Mouse (Mus musculus): ENCODE data around the gene Ahcy. TPM values are rescaled to one million over a fixed set of nuclear protein-coding genes. Genes with fewer than 3 reads are reported as not detected.
"Not testable (repeated sequence)": the region's sequence is repeated elsewhere in the genome, so short reads cannot be mapped to it uniquely, and the experiment has no call there.

Gene Ahcy
- total RNA-seq (2022), result 10 to 100 TPM; 13.0 to 14.9 (median 14.1) TPM

- peak; percentile 90 for DNase-seq (ENCODE audit: low spot score)
Measured at GRCm38 (mm10) chr2:155073978-155074765, at the start of gene Ahcy. TSS of gene Ahcy (minus strand) at chr2:155074497.

DNA sequence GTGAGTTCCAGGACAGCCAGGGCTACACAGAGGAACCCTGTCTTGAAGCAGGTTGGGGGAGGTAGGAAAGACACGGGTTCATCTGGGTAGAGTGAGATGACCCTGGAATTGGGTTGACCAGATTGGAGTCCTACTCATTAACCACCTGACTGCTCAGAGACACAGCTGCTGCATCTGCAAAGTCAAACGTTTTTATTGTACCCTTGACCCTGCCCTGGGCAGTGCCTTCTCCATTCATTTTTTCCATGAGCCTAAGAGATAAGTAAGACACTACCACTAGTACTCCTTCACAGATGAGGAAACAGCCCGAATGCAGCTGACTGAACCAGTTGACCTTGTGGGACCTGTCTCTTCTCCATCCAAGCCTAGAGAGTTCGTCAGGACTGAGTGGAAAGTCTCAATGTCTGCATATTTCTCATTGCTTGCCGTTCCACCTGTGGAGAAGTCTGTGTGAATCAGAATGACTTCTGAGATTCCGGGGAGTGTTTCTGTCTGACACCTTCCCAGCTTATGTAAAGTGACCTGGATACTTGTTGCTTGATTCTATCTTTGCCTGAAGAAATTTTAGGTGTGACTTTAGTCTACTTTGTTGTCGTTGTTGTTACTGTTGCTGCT, 41.0 kb upstream of the Ahcy start:
- no peak for DNase-seq (ENCODE audit: low spot score)

GRCm38 (mm10) chr2:155107276-155107675, 33.0 kb upstream of the Ahcy start:
- not testable (repeated sequence) for DNase-seq (ENCODE audit: low spot score)

DNA sequence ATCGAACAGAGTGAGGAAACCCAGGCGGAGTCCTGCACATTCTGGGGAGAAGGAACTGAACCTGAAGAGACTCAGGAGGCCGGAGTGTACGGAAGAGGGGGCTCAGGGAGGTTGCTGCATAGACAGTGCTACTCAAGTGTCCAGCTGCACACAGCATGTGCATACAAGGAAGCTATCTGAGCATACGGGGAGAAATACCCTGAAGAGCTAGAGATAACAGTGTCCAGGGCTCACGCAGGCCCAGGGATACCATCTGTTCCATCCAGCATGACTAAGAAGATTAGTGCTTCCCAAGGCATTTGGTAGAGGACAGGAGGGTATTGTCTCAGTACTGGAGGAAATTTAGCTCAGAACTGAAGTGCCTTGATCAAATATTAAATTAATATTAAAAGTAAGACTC, 29.3 kb upstream of the Ahcy start:
- DNase-seq (ENCODE audit: low spot score), result no peak

GRCm38 (mm10) chr2:155101761-155102181, 27.5 kb upstream of the Ahcy start:
- DNase-seq (ENCODE audit: low spot score), result no peak

- DNase-seq (ENCODE audit: low spot score), result no peak
Measured at GRCm38 (mm10) chr2:155100796-155101259, 26.5 kb upstream of the Ahcy start.

DNA sequence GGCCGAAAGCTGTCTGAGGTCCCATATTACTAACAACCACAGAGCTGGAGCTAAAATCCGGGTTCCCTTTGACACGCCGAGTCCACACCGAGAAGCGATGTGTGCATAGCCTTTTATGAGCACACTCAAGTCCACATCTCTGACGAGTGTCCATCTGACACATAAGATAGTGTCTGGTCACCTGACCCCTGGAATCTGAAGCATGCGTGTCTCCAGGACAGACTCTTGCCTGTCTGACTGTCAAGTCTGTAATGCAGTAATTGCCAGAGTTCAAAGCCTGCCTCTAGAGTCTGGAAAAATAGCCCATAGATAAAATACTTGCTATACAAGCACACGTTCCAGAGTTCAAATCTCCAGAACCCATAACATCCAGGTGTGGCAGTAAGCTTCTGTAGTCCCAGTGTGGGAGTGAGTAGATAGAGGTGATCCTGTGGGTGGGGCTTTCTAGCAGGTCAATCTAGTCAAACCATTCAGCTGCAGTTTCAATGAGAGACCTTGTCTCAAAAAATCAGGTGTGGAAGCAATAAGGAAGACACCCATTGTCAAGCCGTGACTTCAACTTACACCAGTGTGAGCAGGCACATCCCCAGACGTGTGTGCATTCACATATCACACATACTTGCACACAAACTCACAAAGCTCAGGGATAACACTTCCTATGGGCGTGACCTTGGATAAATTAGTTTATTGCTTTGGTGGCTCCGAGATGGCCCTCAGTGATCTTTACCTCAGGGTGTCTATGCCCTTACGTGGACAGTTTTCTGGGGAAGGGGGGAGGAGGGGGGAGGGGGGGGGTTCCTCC, 25.9 kb upstream of the Ahcy start:
- DNase-seq (ENCODE audit: low spot score), result no peak

DNA sequence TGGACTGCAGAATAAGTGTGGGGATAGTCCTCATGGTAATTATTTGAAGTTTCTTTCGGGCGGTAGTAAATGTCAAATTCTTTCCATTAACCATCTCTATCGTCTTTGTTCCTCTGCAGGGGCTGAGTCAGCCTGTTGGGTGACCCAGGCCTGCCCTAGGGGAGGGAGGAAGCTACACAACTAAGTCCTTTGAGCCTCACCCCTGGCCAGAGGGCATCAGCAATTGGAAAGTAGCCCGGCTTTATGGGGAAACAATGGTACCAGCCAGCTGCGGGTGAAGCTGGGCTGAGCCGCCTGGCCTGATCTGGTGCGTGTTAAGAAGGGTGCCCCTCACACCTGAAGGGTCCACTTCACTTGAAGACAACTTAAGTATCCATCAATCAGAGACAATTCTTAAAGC, 25.1 kb upstream of the Ahcy start:
- no peak for DNase-seq (ENCODE audit: low spot score)

- DNase-seq (ENCODE audit: low spot score), result no peak
Measured at GRCm38 (mm10) chr2:155098720-155099380, 24.6 kb upstream of the Ahcy start.

GRCm38 (mm10) chr2:155093418-155093817, 19.1 kb upstream of the Ahcy start:
- DNase-seq (ENCODE audit: low spot score), result no peak

GRCm38 (mm10) chr2:155091743-155092075, 17.4 kb upstream of the Ahcy start:
- DNase-seq (ENCODE audit: low spot score), result no peak

DNA sequence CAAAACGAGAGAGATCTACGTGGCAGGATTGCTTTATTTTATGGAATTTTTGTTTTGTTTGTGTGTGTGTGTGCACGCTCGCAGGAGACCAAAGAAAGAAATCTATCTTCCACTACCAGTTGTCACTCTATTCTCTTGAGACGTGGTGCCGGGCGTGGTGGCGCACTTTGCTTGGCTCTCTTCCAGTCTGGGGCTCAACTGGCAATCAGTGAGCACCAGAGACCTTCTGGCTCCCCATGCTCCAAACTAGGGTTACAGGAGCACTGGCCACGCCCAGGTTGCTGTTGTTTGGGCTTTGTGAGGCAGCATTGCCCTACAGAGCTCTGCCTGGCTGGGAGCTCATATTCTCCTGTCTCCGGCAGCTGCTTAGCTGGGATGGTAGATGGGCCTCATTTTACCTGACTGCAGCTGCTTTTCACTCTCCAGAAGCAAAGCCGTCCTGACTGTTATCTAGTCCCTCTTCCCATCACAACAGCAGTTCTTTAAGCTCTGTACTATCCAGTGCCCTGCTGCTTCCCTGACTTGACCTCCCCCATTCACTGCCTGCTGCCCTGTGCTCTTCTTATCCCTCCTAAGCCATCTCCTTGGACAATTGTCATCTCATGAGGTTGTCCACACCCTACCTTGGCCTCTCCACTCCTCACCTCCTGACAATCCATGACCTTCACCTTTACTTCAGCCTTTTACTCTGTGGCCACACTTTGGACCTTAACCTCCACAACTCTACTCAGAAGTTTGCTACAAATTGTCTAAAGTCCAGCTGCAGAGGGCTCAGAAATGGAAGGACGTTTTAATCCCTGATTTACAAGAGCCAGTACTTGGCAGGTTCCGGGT, 16.8 kb upstream of the Ahcy start:
- DNase-seq (ENCODE audit: low spot score), result no peak

GRCm38 (mm10) chr2:155088264-155088663, 14.0 kb upstream of the Ahcy start:
- no peak for DNase-seq (ENCODE audit: low spot score)

DNA sequence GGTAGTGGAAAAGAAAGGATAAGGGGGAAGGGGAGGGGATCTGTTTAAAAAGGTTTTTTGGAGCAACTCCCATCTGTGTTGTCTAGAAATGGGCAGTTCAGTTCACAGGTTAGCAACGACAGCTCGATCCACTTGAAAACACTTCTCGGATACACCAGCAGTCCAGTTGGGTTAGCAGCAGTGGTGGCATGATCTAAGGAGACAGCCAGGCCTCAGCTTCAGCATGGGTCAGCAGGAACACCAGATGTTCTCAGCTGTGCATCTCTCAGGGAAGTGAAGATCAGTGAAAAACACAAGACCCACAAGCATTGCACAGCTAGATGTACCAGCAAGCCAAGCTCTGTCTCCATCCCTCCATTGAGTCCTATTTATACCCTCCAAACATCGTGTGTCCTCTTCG, 12.0 kb upstream of the Ahcy start:
- DNase-seq (ENCODE audit: low spot score), result no peak

DNA sequence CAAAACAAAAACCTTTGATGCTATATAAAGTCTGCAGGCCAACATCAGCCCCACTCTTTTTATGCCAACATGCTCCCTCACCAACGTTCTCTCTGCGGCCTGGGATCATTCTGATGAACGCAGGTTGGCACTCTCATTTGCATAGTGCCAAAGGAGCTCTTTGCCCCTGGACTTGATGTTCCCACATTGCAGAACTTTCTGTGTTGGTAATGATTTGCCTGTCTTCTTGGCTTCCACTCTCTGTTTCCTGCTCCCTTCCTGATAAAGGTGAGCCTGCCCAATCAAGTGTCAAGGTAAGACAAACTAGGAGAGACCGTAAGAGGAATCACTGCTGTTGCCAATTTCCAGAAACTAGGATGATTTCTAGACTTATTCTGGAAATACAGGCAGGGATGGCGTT, 10.2 kb upstream of the Ahcy start:
- no peak for DNase-seq (ENCODE audit: low spot score)

- DNase-seq (ENCODE audit: low spot score), result peak; percentile 40
Measured at GRCm38 (mm10) chr2:155082121-155082803, 8.0 kb upstream of the Ahcy start.

- no peak for DNase-seq (ENCODE audit: low spot score)
Measured at GRCm38 (mm10) chr2:155081056-155081455, 6.8 kb upstream of the Ahcy start.

GRCm38 (mm10) chr2:155080179-155080530, 5.9 kb upstream of the Ahcy start:
- DNase-seq (ENCODE audit: low spot score), result no peak

DNA sequence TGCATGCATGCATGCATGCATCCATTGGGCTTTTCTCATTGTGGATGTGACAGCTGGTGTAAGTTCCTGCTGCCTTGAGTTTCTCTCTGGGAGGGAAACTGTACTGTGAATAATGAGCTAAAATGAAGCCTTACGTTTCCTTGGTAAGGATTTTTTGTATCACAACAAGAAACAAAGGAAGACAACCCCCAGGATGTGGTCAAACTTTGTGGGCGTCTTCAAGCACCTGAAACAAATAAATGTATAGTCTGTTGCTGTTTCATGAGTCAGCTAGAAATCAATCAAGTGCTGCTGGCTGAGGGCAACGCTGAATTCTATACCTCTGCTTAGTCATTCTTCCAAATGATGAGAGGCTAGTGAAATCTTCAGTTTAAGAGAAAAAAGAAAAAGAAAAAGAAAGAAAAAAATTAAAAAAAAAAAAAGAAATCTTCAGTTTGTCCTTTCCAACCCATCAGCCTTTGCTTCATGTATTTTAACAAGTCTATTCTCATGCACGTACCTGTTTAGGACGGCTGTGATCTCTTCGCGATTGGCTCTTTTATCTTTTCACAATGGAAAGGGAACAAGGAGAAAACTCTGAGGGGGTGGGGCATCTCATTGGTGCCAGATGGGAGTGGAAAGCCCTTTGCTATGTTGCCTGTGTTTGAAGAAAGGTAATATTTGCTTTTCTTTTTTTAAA, 5.3 kb upstream of the Ahcy start:
- DNase-seq (ENCODE audit: low spot score), result no peak

DNA sequence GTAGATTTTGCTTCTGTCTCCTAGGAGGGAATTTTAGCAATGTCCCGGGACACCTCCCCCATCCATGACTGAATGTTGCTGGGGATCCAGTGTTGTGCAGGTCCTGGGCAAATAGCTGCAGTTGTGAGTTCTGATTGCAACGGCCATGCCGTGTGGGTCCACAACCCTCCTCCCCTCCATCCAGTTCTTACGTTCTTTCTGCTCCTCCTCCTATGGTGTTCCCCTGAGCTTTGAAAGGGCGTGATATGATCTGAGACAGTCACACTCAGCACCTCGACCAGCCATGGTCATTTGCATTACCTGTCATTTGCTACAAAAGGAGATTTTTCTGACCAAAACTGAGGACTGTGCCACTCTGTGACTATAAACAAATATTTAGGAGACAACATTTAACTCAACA, 1.4 kb upstream of the Ahcy start:
- DNase-seq (ENCODE audit: low spot score), result no peak
